Mouse (Mus musculus) urinary bladder, postnatal 0 days (tissue): Measurements from ENCODE around the gene Fra10ac1. TPM values are rescaled to one million over a fixed set of nuclear protein-coding genes. Genes with fewer than 3 reads are reported as not detected.

Source experiments
- polyA plus RNA-seq: library from polyadenylated mRNA; unstranded; fragments of >200 nt; fragmentation: Nextera tagmentation; extraction: Ambion mirVana; gene quantifications from 2 replicates; pipeline ENCODE4 v1.2.1, GENCODE M21; 2015

Fra10ac1 gene
- polyA plus RNA-seq = 19.2 and 21.3 TPM in 2 replicates

DNA sequence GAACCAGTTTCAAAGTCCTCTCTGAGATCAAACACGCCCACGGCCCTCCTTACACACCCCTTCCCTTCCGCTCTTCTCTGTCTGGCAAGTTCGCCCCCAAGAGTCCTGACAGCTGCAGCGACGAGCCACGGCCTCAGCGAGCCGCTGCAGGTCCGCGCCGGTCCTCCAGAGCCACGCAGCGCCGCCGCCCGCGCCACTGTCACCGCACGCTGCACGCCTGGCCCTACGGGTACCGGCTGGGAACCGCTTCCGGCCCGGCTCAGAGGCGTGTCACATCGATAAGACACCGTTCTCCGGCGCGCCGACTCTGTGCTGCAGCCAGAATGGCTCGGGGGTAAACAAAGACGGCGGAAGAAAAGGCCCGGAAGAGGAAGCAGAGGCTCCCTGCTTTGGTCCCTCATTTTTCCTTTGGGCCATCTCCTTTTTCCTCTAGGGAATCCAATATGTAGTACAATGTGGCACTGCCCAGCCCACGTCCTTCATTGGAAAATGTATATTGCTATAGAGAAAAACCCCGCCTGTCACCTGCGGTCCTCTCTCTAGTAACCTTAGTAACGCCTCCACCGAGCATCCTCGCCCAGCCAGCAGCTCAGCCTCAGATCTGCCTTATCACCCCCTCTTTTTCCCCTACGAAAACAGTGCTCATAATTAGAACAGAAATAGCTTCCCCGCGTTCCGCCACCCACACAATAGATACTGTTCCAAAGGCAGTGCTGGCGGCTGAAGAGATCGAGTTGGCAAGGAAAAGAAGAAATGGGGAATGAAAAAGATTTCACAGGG lies at the start of gene Fra10ac1:
Gene Fra10ac1 (minus strand): TSS at position 252 of the 780 bp plus-strand sequence.

DNA sequence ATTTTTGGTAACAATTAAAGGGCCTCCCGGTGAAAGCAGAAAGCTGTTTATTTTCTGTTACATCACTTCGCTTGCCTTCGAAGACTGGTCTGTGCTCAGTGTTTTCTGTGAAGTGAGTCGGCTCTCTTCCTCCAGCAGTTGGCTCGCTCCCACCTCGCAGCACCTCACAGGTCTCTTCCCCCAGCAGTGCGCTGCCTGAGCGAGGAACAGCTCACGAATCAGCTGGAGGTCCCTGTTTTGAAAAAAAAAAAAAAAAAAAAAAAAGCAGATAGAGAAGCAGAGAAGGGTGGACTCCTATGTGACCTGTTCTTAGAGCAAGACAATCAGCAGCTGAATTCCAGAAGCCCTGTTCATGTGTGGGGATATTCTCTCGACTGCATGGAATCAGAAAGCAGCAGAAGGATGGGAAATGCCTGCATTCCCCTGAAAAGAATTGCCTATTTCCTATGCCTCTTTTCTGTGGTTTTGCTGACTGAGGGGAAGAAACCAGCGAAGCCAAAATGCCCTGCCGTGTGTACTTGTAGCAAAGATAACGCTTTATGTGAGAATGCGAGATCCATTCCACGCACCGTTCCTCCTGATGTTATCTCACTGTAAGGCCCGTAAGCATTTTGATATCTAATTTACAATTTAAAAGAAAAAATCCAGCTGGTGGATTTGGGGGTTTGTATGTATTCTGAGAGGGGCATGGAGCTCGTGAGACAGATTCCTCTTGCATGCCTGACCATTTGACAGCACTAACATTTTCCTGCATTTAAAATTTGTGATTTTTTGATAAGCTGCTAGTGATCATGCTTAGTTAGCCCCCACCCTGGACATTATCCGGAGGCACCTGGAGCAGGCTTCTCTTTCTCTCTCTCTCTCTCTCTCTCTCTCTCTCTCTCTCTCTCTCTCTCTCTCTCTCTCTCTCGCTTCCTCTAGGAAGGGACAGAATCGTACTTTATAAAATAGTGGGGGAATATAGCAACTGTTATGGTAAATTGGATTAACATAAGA lies 40.8 kb upstream of the Fra10ac1 start, which contains the start of gene Lgi1:
Gene Lgi1 (plus strand): TSS at position 32 of the 996 bp plus-strand sequence.

Other genes with a start within 250 kb of the Fra10ac1 start
- gene Myof, start 180.6 kb downstream of the Fra10ac1 start, polyA plus RNA-seq = 60.6 and 67.7 TPM in 2 replicates
- 5.4 and 10.7 TPM in 2 replicates for gene Cep55, start 169.1 kb downstream of the Fra10ac1 start, polyA plus RNA-seq
- 0.35 and 0.59 TPM in 2 replicates for gene Ffar4, start 127.1 kb downstream of the Fra10ac1 start, polyA plus RNA-seq
- gene Rbp4, start 98.9 kb downstream of the Fra10ac1 start, polyA plus RNA-seq = 77.1 and 81.8 TPM in 2 replicates
- gene Pde6c, start 91.4 kb downstream of the Fra10ac1 start, polyA plus RNA-seq = not detected in 2 replicates
- gene Lgi1, start 40.4 kb upstream of the Fra10ac1 start, polyA plus RNA-seq = 0.20 and 0.34 TPM in 2 replicates
- gene Slc35g1, start 171.8 kb upstream of the Fra10ac1 start, polyA plus RNA-seq = 9.5 and 9.7 TPM in 2 replicates